Mouse (Mus musculus): ENCODE results near the gene Kras.
A peak's percentile ranks its signal among the peaks of the same experiment; 100 is the strongest.

GRCm38 (mm10) chr6:145291383-145292289 is 41.6 kb upstream of the Kras start:
- TF ChIP-seq POLR2A (IDR thresholded peaks at IDR 0.05; ENCODE audit: low read depth, low read length) (no peak), USF1 (IDR thresholded peaks at IDR 0.05; ENCODE audit: low read depth, low read length) (no peak), CTCF (conservative IDR thresholded peaks at IDR 0.05 in 1 of 2, IDR thresholded peaks at IDR 0.05 in 1 of 2; ENCODE audit: low read depth in 2 of 2, low read length in 2 of 2) (no peak), RAD21 (IDR thresholded peaks at IDR 0.05; ENCODE audit: low read depth, low read length) (no peak), MEF2A (IDR thresholded peaks at IDR 0.05; ENCODE audit: borderline replicate concordance, low read depth, low read length) (0 out of 2 replicates have a peak, but pooled peaks have one; percentile 23), ZC3H11A (IDR thresholded peaks at IDR 0.05; ENCODE audit: low read depth, low read length) (no peak), SIN3A (IDR thresholded peaks at IDR 0.05; ENCODE audit: low read length) (no peak), EP300 (IDR thresholded peaks at IDR 0.05; ENCODE audit: low read length) (0 out of 2 replicates have a peak, but pooled peaks have one; percentile 13), SMC3 (IDR thresholded peaks at IDR 0.05; ENCODE audit: low read depth, low read length) (no peak), ZKSCAN1 (IDR thresholded peaks at IDR 0.05; ENCODE audit: borderline replicate concordance, low read depth, low read length) (no peak)

Measured in CH12.LX (cell line).